17 mouse cellular contexts compared by ENCODE assay signal in the genomic region with DNA sequence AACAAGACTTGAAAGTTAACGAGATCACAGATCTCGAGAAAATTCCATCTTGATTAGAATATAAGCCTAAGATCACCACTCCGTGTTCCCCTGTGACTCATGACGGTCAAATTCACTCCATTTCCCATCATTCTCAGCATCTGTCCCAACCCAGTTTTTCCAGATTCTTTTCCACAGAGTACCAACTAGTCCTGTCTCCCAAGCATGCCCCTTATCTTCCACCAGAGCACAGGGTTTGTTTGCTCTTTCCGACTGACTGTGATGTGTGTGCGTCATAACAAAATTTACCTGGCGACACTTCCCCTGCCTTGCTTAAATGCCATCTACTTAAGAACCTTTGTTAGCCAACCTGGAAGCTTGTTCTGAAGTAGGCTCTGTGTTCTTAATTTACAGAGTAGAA.
"Had no signal": no experiment of that assay in that cellular context is flagged by ENCODE, and none has a peak within 500 bp of the region (broad histone marks: within the 10 kb centered on the region; RNA-seq: fewer than 3 reads in every experiment).

No protein-coding gene starts in this region.

- H3K9me3 ChIP-seq: limb, embryonic 13.5 days had no signal

- H3K9ac ChIP-seq: limb, embryonic 13.5 days; liver, embryonic 14.5 days had no signal

- H3K4me1 ChIP-seq: megakaryocyte, embryonic 14.5 days had no signal

- ATAC-seq: hindbrain, embryonic 16.5 days; inflammation-experienced regulatory T-cells, adult 6 months; intestine, postnatal 0 days; midbrain, embryonic 16.5 days had no signal

- H3K27me3 ChIP-seq: limb, embryonic 13.5 days; megakaryocyte, embryonic 14.5 days had no signal

- DNase-seq: kidney, adult 8-10 months; kidney, postnatal 10 days; kidney, postnatal 4 days; left cerebral cortex, postnatal 4 days; right cerebral cortex, postnatal 14 days; thymus, adult 2 months; thymus, postnatal 25 days had no signal

- H3K4me2 ChIP-seq: limb, embryonic 13.5 days; midbrain, embryonic 11.5 days had no signal

- H3K27ac ChIP-seq: layer of hippocampus, adult 2 months; limb, embryonic 13.5 days; liver, embryonic 14.5 days; macrophage had no signal

- H3K4me3 ChIP-seq: layer of hippocampus, adult 2 months; limb, embryonic 13.5 days; megakaryocyte, embryonic 14.5 days had no signal
